ENCODE assay signal across 20 mouse cellular contexts in the genomic region with DNA sequence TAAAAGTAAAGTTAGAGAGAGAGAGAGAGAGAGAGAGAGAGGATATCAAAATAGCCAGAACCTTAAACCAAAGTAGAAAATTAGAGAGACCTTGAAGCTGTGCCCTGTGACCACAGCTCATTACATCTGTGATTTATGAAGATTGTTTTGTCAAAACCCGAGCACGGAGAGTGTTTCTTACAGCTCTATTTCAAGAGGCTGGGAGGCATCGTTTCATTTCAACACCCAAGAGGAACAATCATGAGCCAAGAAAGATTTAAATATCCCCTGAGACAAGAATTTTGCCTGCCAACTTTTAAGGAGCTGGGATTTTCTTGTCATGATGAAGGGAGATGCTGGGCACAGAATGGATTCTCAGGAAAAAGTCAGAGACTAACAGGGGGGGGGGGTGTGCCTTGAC. TPM values are rescaled to one million over a fixed set of nuclear protein-coding genes. Genes with fewer than 3 reads are reported as not detected.
DNase-seq lines count a peak whose midpoint lies in the region; ATAC-seq and TF ChIP-seq lines count a peak whose summit lies in the region.
"Had no signal": no experiment of that assay in that cellular context is flagged by ENCODE, and none has a peak within 500 bp of the region (broad histone marks: within the 10 kb centered on the region; RNA-seq: fewer than 3 reads in every experiment).

No protein-coding gene starts in this region.

- H3K9me3 ChIP-seq in forebrain, postnatal 0 days (ENCODE audit: low read length), result no peaks in the 10 kb centered on the region
- H3K9me3 ChIP-seq: intestine, embryonic 15.5 days; lung, embryonic 15.5 days; neural tube, embryonic 13.5 days; stomach, embryonic 15.5 days had no signal

- intact Hi-C loops in left cerebral cortex, postnatal 4 days (cut with DNase I), result loop anchor here (10.0 kb wide), 1 partner anchor 72 kb away; the partner anchor contains the start of gene Klhl2

- ATAC-seq in frontal cortex, adult (ENCODE audit: low TSS enrichment), result peak; percentile 81
- peak; percentile 79 for ATAC-seq in forebrain, postnatal 0 days
- ATAC-seq: activated CD4-positive, CD25-positive, alpha-beta regulatory T cell, adult 4 months; intestine, embryonic 15.5 days had no signal

- H3K27me3 ChIP-seq in forebrain, postnatal 0 days (ENCODE audit: insufficient read depth, low read length), result no peaks in the 10 kb centered on the region
- H3K27me3 ChIP-seq: intestine, embryonic 15.5 days; lung, embryonic 15.5 days; neural tube, embryonic 13.5 days; stomach, embryonic 15.5 days had no signal

- 35% methylated on average over 3 of the region's 3 CpGs for WGBS in forebrain, postnatal 0 days

- no peak overlapping the region for H3K9ac ChIP-seq in forebrain, postnatal 0 days
- H3K9ac ChIP-seq: intestine, embryonic 15.5 days; lung, embryonic 15.5 days; neural tube, embryonic 13.5 days; stomach, embryonic 15.5 days had no signal

- no peak overlapping the region for H3K4me2 ChIP-seq in forebrain, postnatal 0 days (ENCODE audit: low read depth)
- H3K4me2 ChIP-seq: intestine, embryonic 15.5 days; liver, embryonic 11.5 days; lung, embryonic 15.5 days; neural tube, embryonic 13.5 days; stomach, embryonic 15.5 days had no signal

- H3K4me3 ChIP-seq in forebrain, postnatal 0 days (ENCODE audit: low read depth, low read length), result no peak overlapping the region
- H3K4me3 ChIP-seq: erythroblast, embryonic 14.5 days; heart, adult 2 months; intestine, embryonic 15.5 days; lung, embryonic 15.5 days; megakaryocyte, embryonic 14.5 days; neural tube, embryonic 13.5 days; stomach, embryonic 15.5 days had no signal

- TF ChIP-seq CTCF in forebrain, postnatal 0 days (IDR thresholded peaks at IDR 0.05; ENCODE audit: low read depth), result no peak

- H3K4me1 ChIP-seq in forebrain, postnatal 0 days (ENCODE audit: insufficient read depth), result peaks cover 5% of the 10 kb centered on the region; the same call in 1 of the 2 replicates
- H3K4me1 ChIP-seq: intestine, embryonic 15.5 days; lung, embryonic 15.5 days; neural tube, embryonic 13.5 days; stomach, embryonic 15.5 days had no signal

- no peaks in the 10 kb centered on the region for H3K36me3 ChIP-seq in forebrain, postnatal 0 days (ENCODE audit: insufficient read depth)
- H3K36me3 ChIP-seq: intestine, embryonic 15.5 days; lung, embryonic 15.5 days; neural tube, embryonic 13.5 days; stomach, embryonic 15.5 days had no signal

- DNase-seq in frontal cortex, postnatal 14 days (ENCODE audit: low spot score in 2 of 2), result no peak
- peak; percentile 48 for DNase-seq in left cerebral cortex, adult 11 months (ENCODE audit: low spot score)
- no peak for DNase-seq in left cerebral cortex, postnatal 4 days
- DNase-seq in adipocyte (ENCODE audit: low spot score), result peak; percentile 61
- peak; percentile 70 for DNase-seq in forebrain, postnatal 0 days
- no peak for DNase-seq in gastrocnemius, postnatal 25 days
- no peak for DNase-seq in retina, embryonic 14.5 days (ENCODE audit: low spot score)
- DNase-seq: cerebellum, postnatal 10 days; heart, adult 2 months; kidney, postnatal 36 days; spleen, adult 18-20 months had no signal

- H3K27ac ChIP-seq in forebrain, postnatal 0 days (ENCODE audit: low read depth, low read length), result no peak overlapping the region
- H3K27ac ChIP-seq: heart, adult 2 months; intestine, embryonic 15.5 days; lung, embryonic 15.5 days; neural tube, embryonic 13.5 days; stomach, embryonic 15.5 days had no signal

RNA-seq across cellular contexts. Expression of gene Tmem192, which starts 20.6 kb away (rescaled TPM):
- 10 to 100 TPM; 14.1 to 18.7 TPM for total RNA-seq in left cerebral cortex, postnatal 4 days (2021)
- 10.8 and 14.5 TPM in 2 replicates for total RNA-seq in forebrain, postnatal 0 days (2014; rRNA removed)
- polyA plus RNA-seq in forebrain, postnatal 0 days (2015; fragmentation: Nextera tagmentation; extraction: Ambion mirVana), result 35.9 and 38.0 TPM in 2 replicates
- 10 to 100 TPM; 13.4 to 14.4 TPM for total RNA-seq in gastrocnemius, postnatal 25 days (2021)

Comparison
In these comparisons a context has a peak if more than half of its experiments do, and no peak if none do; other contexts are left out.
1. DNase-seq: peak in left cerebral cortex, adult 11 months (single experiment), adipocyte (single experiment) and forebrain, postnatal 0 days (single experiment); none in frontal cortex, postnatal 14 days (0 of 2), left cerebral cortex, postnatal 4 days (single experiment), gastrocnemius, postnatal 25 days (single experiment) and retina, embryonic 14.5 days (single experiment).